Mouse (Mus musculus): Measurements from ENCODE around the gene Dnah9. TPM values are rescaled to one million over a fixed set of nuclear protein-coding genes. Genes with fewer than 3 reads are reported as not detected.

Dnah9 gene
- polyA plus RNA-seq, 1 experiment from 2014 or later: 1.2 TPM

DNA sequence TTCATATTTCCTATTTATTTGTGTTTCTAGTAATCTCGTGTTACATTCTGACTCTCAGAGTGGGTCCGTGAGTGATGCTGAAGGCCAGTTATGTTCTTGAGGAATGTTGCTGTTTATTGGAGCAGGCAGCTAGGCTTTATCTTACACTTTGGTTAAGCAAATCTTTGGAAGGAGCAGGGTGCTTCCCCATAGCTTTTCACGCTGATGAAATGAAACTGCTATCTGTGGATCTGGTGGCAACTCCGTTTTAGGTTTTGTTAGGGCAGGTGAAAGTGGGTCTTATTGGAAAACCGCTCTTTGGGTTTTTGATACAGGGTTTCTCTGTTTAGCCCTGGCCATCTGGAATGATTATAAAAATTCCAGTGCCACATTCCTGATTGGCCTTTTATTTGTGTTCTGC, 356.3 kb downstream of the Dnah9 start:
- Histone ChIP-seq H3K9me3 (no peaks in the 10 kb centered on the region), H3K4me3 (no peak overlapping the region), H3K4me1 (replicated peaks) (peaks cover 33% of the 10 kb centered on the region), H3K36me3 (peaks cover 26% of the 10 kb centered on the region), H3K27ac (no peak overlapping the region), H3K27me3 (ENCODE audit: insufficient read depth, poor library complexity, severe bottlenecking) (peaks cover 5% of the 10 kb centered on the region; the same call in 1 of the 2 replicates)
- 16% methylated on average over 5 of the region's 5 CpGs for WGBS
- DNase-seq (ENCODE audit: low spot score): no peak

DNA sequence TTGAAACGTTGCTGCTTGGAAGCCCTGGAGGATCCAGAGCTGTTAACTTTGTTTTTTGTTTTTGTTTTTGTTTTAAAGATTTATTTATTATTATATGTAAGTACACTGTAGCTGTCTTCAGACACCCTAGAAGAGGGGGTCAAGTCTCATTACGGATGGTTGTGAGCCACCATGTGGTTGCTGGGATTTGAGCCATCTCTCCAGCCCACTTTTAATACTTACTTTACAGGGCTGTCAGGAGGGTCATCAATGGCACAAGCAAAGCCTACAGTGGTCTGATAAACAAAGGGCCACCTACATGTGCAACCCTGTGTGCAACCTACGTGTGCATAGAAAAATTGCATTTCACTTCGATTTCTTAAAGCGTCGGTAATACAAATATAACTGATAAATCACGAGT, 360.8 kb downstream of the Dnah9 start:
- Histone ChIP-seq H3K4me1 (replicated peaks) (peaks cover 27% of the 10 kb centered on the region), H3K27me3 (ENCODE audit: insufficient read depth, poor library complexity, severe bottlenecking) (no peaks in the 10 kb centered on the region), H3K4me3 (peak overlapping the region; percentile 80), H3K36me3 (no peaks in the 10 kb centered on the region), H3K27ac (peak overlapping the region; percentile 92), H3K9me3 (no peaks in the 10 kb centered on the region)
- 46% methylated on average over 7 of the region's 7 CpGs for WGBS
- DNase-seq (ENCODE audit: low spot score): no peak

DNA sequence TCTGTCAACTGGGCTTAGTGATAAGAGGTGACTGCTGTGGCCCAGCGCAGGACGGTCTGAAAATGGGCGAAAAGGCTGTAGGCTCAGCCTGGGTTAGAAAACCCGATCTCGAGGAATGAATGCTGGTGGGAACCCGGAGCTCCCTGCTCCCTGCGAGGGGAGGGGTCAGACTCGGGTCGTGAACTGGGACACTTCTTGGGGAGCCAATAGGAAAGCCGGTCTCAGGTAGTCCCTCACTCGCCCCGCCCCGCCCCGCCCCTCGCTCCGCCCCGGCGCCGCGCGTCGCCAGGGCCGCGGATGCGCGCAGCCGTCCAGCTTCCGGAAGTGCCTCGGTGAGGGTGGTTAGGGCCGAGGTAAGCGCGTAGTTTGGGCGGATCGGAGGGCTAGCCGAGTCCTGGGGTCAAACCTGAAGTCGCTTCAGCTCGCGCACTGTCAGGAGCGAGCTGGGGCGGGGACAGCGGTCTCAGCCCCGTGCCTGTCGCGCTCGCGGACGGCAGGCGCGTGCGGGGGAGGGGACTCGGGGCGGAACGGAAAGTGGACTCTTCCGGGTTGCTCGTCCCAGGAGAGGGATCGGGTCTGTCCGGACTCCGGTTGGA, 361.3 kb downstream of the Dnah9 start, which contains the start of gene Zkscan6:
TSS of gene Zkscan6 (plus strand) at position 267 of the 596 bp plus-strand sequence.
- Histone ChIP-seq H3K36me3 (no peaks in the 10 kb centered on the region), H3K4me3 (peak within 1 kb of the TSS; percentile 80), H3K27me3 (ENCODE audit: insufficient read depth, poor library complexity, severe bottlenecking) (no peaks in the 10 kb centered on the region), H3K27ac (peak within 1 kb of the TSS; percentile 92), H3K4me1 (replicated peaks) (peaks cover 21% of the 10 kb centered on the region), H3K9me3 (no peaks in the 10 kb centered on the region)
- peak; percentile 97 for DNase-seq (ENCODE audit: low spot score)
- under 1% methylated on average over 58 of the region's 58 CpGs for WGBS

DNA sequence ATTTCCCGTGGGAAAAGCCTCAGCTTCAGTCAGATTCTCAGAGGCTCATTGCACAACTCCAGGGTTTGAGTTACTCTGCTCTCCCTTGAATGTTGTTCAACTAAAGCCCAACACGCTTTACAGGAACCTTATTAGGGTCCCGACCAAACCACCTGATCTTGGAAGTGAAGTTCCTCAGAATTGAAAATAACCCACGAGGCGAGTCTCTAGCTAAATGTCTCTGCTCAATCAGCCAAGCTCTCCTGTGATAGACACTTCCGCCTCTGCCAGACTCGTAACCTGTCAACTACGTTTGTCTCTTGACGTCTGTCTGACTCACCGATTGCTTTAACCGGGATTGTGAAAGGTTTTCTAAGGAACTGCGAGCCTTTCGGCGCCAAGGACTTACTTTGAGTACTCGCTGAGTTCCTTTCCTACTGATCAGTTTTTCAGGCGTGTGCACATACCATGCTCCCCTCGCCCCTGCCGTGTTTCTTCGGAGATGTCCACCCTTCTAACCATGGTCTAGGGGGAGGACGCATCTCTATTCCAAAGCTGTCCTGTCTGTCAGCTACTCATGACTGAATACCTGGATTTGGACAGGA, 361.9 kb downstream of the Dnah9 start:
- Histone ChIP-seq H3K4me1 (replicated peaks) (peaks cover 15% of the 10 kb centered on the region), H3K27ac (peak overlapping the region; percentile 92), H3K27me3 (ENCODE audit: insufficient read depth, poor library complexity, severe bottlenecking) (no peaks in the 10 kb centered on the region), H3K36me3 (no peaks in the 10 kb centered on the region), H3K9me3 (no peaks in the 10 kb centered on the region), H3K4me3 (peak overlapping the region; percentile 80)
- 2% methylated on average over 20 of the region's 20 CpGs for WGBS
- no peak for DNase-seq (ENCODE audit: low spot score)

DNA sequence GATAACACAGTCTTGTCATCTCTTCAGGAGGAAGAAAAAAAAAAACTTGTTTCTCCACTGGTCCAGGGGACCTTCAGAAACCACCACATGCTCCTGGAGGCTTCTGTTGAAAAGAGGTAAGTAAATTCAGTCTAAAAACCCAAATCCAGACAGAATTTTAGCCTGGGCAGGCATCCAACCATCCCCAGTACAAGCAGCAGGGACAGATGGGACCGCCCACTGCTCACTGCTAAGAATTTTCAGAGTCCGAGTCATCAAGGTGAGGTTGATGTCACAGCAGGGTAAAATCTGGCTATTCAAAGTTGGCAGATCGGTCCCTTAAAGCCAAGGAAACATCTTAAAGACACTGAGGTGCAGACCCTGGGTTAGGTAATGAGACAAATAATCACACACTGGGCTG, 366.5 kb downstream of the Dnah9 start:
- 70% methylated on average over 3 of the region's 3 CpGs for WGBS
- H3K4me1 ChIP-seq (replicated peaks): peaks cover 5% of the 10 kb centered on the region
- H3K27ac ChIP-seq: no peak overlapping the region
- no peaks in the 10 kb centered on the region for H3K9me3 ChIP-seq
- H3K27me3 ChIP-seq (ENCODE audit: insufficient read depth, poor library complexity, severe bottlenecking): no peaks in the 10 kb centered on the region
- no peak for DNase-seq (ENCODE audit: low spot score)
- H3K4me3 ChIP-seq: no peak overlapping the region
- no peaks in the 10 kb centered on the region for H3K36me3 ChIP-seq

DNA sequence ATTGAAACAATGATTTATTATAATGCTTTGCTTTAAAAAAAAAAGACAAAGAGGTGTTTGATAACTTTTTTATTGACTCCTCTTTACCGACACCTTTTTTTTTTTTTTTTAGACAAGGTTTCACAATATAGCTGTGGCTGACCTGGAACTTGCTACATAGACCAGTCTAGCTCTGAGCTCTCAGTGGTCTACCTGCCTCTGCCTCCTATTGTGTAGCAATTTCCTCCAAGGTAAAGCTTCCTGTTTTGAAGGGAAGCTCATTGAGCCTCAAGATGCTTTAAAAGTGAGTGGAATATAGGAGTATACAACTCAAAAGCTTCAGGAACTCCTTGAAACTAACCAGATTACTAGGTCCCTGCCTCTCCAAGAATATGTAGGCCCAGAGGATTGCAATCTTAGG, 372.5 kb downstream of the Dnah9 start:
- 89% methylated on average over 1 of the region's 1 CpGs for WGBS
- Histone ChIP-seq H3K27ac (no peak overlapping the region), H3K9me3 (no peaks in the 10 kb centered on the region), H3K4me3 (no peak overlapping the region), H3K36me3 (no peaks in the 10 kb centered on the region), H3K27me3 (ENCODE audit: insufficient read depth, poor library complexity, severe bottlenecking) (no peaks in the 10 kb centered on the region), H3K4me1 (replicated peaks) (no peaks in the 10 kb centered on the region)
- DNase-seq (ENCODE audit: low spot score): no peak

DNA sequence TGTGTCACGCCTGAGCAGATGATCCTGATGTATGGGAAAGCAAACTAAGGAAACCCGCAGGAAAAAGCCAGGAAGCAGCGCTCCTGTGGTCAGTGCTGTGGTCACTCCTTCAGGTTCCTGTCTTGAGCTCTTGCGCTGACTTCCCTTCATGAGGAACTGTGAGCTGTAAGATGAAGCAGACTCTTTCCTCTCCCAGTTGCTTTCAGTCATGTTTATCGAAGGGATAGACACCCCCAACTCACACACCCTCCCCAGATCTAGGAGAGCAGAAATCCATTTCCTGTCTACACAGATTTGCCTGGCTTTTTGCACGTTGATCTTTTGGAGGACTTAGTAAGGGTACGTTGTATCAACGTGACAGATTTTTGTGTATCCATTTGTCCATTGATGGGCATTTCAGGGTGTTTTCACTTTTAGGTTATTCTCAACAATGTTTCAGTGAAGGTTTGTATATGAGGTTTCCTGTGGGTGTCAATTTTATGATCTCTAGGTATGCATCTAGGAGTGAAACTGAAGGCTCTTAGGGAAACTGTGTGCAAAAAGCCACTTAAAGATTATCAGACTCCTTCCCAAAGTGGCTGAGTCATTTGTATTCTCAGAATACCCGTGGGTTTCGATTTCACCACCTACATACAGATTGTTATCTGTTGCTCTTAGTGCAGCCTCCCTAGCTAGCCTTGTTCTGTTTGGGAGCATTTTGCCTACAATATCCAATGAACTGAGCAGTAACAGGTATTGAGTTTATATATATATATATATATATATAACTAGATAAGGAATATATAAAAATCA, 373.7 kb downstream of the Dnah9 start:
- WGBS: 80% methylated on average over 10 of the region's 10 CpGs
- H3K27ac ChIP-seq: no peak overlapping the region
- no peak overlapping the region for H3K4me3 ChIP-seq
- no peak for DNase-seq (ENCODE audit: low spot score)
- H3K36me3 ChIP-seq: no peaks in the 10 kb centered on the region
- H3K4me1 ChIP-seq (replicated peaks): no peaks in the 10 kb centered on the region
- no peaks in the 10 kb centered on the region for H3K9me3 ChIP-seq
- no peaks in the 10 kb centered on the region for H3K27me3 ChIP-seq (ENCODE audit: insufficient read depth, poor library complexity, severe bottlenecking)

DNA sequence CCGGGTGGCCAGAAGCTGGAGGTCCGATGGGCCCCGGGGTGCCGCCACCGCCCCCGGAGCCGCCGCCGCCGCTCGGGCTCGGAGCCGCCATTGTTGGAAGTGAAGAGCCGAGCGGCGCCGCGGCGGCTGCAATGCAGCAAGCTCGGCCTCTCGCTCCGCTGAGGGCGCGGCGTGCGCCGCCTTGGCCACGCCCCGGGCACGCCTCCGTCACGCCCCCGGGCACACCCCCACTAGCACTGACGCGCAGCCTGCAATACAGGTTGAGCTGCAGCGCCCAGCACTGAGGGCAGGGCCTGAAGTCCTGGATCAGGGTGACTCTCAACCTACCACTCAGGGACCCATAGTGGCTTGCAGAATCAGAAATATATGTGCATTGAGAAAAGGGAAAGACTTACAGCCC, 380.2 kb downstream of the Dnah9 start, which contains the start of gene Map2k4:
TSS of gene Map2k4 (minus strand) at position 144 of the 400 bp plus-strand sequence.
- DNase-seq (ENCODE audit: low spot score): peak; percentile 97
- Histone ChIP-seq H3K4me3 (peak within 1 kb of the TSS; percentile 98), H3K9me3 (no peaks in the 10 kb centered on the region), H3K4me1 (replicated peaks) (peaks cover 23% of the 10 kb centered on the region), H3K27me3 (ENCODE audit: insufficient read depth, poor library complexity, severe bottlenecking) (no peaks in the 10 kb centered on the region), H3K27ac (peak within 1 kb of the TSS; percentile 99), H3K36me3 (0 out of 2 replicates have a peak, but pooled peaks cover 4% of the 10 kb centered on the region)
- 0% methylated on average over 36 of the region's 36 CpGs for WGBS

DNA sequence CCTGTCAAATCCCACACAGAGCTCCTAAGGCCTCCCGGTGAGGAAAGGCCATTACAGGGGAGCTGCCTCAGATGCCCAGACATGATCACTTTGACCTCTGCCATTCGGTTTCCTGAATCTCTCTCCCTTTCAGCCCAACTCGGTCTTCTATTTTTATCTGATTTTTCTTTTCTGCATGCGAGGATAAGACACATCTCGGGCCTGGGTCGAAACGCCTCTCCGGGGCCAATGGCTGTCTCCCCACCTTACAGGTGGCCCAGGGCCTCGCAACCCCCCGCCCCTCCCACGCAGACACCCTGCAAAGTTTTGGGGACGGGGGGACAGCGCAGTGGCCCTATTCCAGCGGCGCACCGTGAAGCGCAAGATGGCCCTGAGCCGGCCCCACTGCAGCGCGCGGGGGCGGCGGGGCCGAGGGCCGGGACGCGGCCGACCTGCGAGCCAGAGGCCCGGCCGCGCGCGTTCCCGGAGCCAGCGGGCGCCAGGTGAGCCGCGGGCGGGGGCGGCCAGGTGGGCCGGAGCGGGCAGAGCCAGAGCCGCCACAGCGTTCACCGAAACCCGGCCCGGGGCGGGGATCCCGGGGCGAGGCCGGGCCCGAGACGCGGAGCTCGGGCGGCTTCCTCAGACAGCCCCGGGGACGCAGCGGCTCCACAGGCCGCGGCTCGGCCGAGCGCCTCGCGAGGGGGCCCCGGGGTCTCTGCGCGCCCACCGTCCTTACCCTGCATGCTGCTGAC, 380.8 kb downstream of the Dnah9 start:
- H3K36me3 ChIP-seq: 0 out of 2 replicates have a peak, but pooled peaks cover 4% of the 10 kb centered on the region
- H3K4me3 ChIP-seq: peak overlapping the region; percentile 98
- H3K4me1 ChIP-seq (replicated peaks): peaks cover 23% of the 10 kb centered on the region
- H3K27ac ChIP-seq: peak overlapping the region; percentile 99
- no peak for DNase-seq (ENCODE audit: low spot score)
- H3K9me3 ChIP-seq: no peaks in the 10 kb centered on the region
- H3K27me3 ChIP-seq (ENCODE audit: insufficient read depth, poor library complexity, severe bottlenecking): no peaks in the 10 kb centered on the region
- WGBS: under 1% methylated on average over 71 of the region's 71 CpGs

DNA sequence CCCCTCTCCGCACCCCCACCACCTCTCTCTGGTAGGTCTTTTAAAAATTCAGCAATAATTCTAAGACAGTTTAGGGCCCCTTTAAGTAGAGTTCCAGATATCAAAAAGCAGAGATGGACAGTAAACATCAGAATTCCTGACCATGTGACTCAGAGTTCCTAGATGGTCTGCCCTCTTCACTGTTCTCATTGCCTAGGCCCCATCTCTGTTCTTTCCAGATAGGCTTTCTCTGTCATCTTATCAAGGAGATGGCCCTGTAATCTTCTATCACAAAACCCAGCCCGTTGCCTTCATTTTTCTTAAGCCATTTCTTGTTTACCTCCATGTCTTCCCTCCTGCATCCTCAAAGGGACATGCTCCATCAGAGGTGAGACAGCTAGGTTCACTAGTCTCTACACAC, 382.2 kb downstream of the Dnah9 start:
- H3K4me3 ChIP-seq: peak overlapping the region; percentile 98; the same call in 1 of the 2 replicates
- 87% methylated on average over 2 of the region's 2 CpGs for WGBS
- no peak for DNase-seq (ENCODE audit: low spot score)
- H3K27me3 ChIP-seq (ENCODE audit: insufficient read depth, poor library complexity, severe bottlenecking): no peaks in the 10 kb centered on the region
- H3K36me3 ChIP-seq: peaks cover 9% of the 10 kb centered on the region; the same call in 1 of the 2 replicates
- no peaks in the 10 kb centered on the region for H3K9me3 ChIP-seq
- no peak overlapping the region for H3K27ac ChIP-seq
- H3K4me1 ChIP-seq (replicated peaks): peaks cover 23% of the 10 kb centered on the region

DNA sequence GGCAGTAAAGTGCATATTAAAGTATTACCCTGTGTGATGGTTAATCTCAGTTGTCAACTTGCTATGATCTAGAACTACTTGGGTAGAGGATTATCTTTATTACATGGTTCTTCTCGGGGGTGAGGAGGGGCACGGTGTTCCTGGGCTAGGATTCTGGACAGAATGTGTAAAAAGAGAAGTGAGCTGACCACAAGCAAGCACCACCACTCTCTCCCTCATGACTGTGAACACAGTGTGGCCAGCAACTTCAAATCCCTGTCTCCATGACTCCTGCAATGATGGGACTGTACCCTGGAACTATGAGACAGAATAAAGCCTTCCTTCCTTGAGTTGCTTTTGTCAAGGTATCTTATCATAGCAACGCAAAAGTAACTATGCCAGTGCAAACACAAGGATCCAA, 386.8 kb downstream of the Dnah9 start:
- H3K27me3 ChIP-seq (ENCODE audit: insufficient read depth, poor library complexity, severe bottlenecking): no peaks in the 10 kb centered on the region
- 91% methylated on average over 3 of the region's 3 CpGs for WGBS
- H3K27ac ChIP-seq: no peak overlapping the region
- H3K4me3 ChIP-seq: no peak overlapping the region
- peaks cover 28% of the 10 kb centered on the region for H3K36me3 ChIP-seq
- no peaks in the 10 kb centered on the region for H3K9me3 ChIP-seq
- DNase-seq (ENCODE audit: low spot score): no peak
- H3K4me1 ChIP-seq (replicated peaks): peaks cover 9% of the 10 kb centered on the region
